Comparison of ENCODE assay signal across 11 mouse cellular contexts in genomic region chr14:98106208-98106607, GRCm38 (mm10).
"Had no signal": no experiment of that assay in that cellular context is flagged by ENCODE, and none has a peak within 500 bp of the region (broad histone marks: within the 10 kb centered on the region; RNA-seq: fewer than 3 reads in every experiment).

No protein-coding gene starts in this region.

- H3K4me3 ChIP-seq: limb, embryonic 12.5 days; liver, embryonic 13.5 days; midbrain, embryonic 10.5 days had no signal

- H3K9ac ChIP-seq: limb, embryonic 12.5 days; liver, embryonic 13.5 days; liver, postnatal 0 days had no signal

- H3K36me3 ChIP-seq: limb, embryonic 12.5 days; liver, embryonic 13.5 days; midbrain, embryonic 10.5 days had no signal

- H3K27me3 ChIP-seq: limb, embryonic 12.5 days; liver, embryonic 13.5 days had no signal

- H3K4me1 ChIP-seq: liver, embryonic 13.5 days had no signal

- H3K4me2 ChIP-seq: limb, embryonic 12.5 days; liver, embryonic 13.5 days had no signal

- DNase-seq: kidney, adult 18-20 months; kidney, postnatal 25 days; liver; liver, embryonic 13.5 days; liver, postnatal 0 days; midbrain, embryonic 14.5 days; right cerebral cortex, adult 18-20 months; right cerebral cortex, postnatal 25 days; thymus, postnatal 36 days had no signal

- H3K27ac ChIP-seq: limb, embryonic 12.5 days; liver, embryonic 13.5 days; midbrain, embryonic 10.5 days had no signal

- ATAC-seq: liver, postnatal 0 days had no signal

- H3K9me3 ChIP-seq: limb, embryonic 12.5 days; liver, embryonic 13.5 days; midbrain, embryonic 10.5 days had no signal
